Mouse (Mus musculus) kidney, embryonic 16.5 days (tissue): Measurements from ENCODE around the gene Olfr653. TPM values are rescaled to one million over a fixed set of nuclear protein-coding genes. Genes with fewer than 3 reads are reported as not detected.

ENCODE experiments used
- ATAC-seq: fragments of 200-750 bp; cut with Nextera tagmentation; 2 replicates; pipeline ENCODE4 v1.8.0; 2017; ENCODE audit warnings: moderate TSS enrichment; ENCODE audit not compliant: low FRiP score, low TSS enrichment
- H3K27ac ChIP-seq: fragments of 300-500 bp; sonication (generic); 2 replicates; pipeline ENCODE4 v1.5.1; 2014; ENCODE audit warnings: low read length
- H3K27me3 ChIP-seq: fragments of 300-500 bp; sonication (generic); 2 replicates; pipeline ENCODE4 v1.6.1; 2014; ENCODE audit warnings: low read length, control low read depth, mixed read lengths; ENCODE audit not compliant: insufficient read depth
- H3K36me3 ChIP-seq: fragments of 300-500 bp; sonication (generic); 2 replicates; pipeline ENCODE4 v1.6.1; 2014; ENCODE audit warnings: low read length, control low read depth, mixed read lengths; ENCODE audit not compliant: insufficient read depth
- H3K4me1 ChIP-seq: fragments of 300-500 bp; sonication (generic); 2 replicates; pipeline ENCODE4 v1.6.1; 2014; ENCODE audit warnings: low read length, control low read depth, mixed read lengths; ENCODE audit not compliant: insufficient read depth
- H3K4me2 ChIP-seq: fragments of 300-500 bp; sonication (generic); replicated peaks from 2 replicates; pipeline ENCODE4 v1.6.1; 2014; ENCODE audit warnings: low read depth, low read length
- H3K4me3 ChIP-seq: fragments of 300-500 bp; sonication (generic); 2 replicates; pipeline ENCODE4 v1.5.1; 2014; ENCODE audit warnings: mild to moderate bottlenecking, low read length
- H3K9ac ChIP-seq: fragments of 300-500 bp; sonication (generic); replicated peaks from 2 replicates; pipeline ENCODE4 v1.6.1; 2014; ENCODE audit warnings: low read length
- H3K9me3 ChIP-seq: fragments of 300-500 bp; sonication (generic); 2 replicates; pipeline ENCODE4 v1.6.1; 2016; ENCODE audit warnings: low read length, control low read depth
- WGBS: fragments of 180-500 bp; shearing (Covaris S2); extraction: QIAGEN DNeasy Blood & Tissue Kit; methylation state at CpG from one replicate; pipeline ENCODE4 v1.1.7; 2014; 5-methylcytosine and 5-hydroxymethylcytosine counted together
- polyA plus RNA-seq: library from polyadenylated mRNA; unstranded; fragments of >200 nt; fragmentation: Nextera tagmentation; extraction: Ambion mirVana; gene quantifications from 2 replicates; pipeline ENCODE4 v1.2.1, GENCODE M21; 2015

Olfr653 gene
- polyA plus RNA-seq = not detected in 2 replicates

- Histone ChIP-seq H3K36me3 (no peaks in the 10 kb centered on the region), H3K27me3 (no peaks in the 10 kb centered on the region), H3K9ac (no peak within 1 kb of the TSS), H3K4me3 (no peak within 1 kb of the TSS), H3K4me1 (no peaks in the 10 kb centered on the region), H3K27ac (no peak within 1 kb of the TSS), H3K9me3 (no peaks in the 10 kb centered on the region), H3K4me2 (no peak within 1 kb of the TSS)
- 68% methylated on average over 2 of the region's 2 CpGs for WGBS
- ATAC-seq = no peak
Measured at GRCm38 (mm10) chr7:104577014-104577413, at the start of gene Olfr653. TSS of gene Olfr653 (plus strand) at chr7:104577314.

- H3K4me3 ChIP-seq = no peak within 1 kb of the TSS
Measured at GRCm38 (mm10) chr7:104549833-104550232, 27.3 kb upstream of the Olfr653 start, which contains the start of gene Olfr651. TSS of gene Olfr651 (plus strand) at chr7:104550133.

GRCm38 (mm10) chr7:104552700-104553099 lies 24.4 kb upstream of the Olfr653 start:
- H3K9me3 ChIP-seq = no peaks in the 10 kb centered on the region
- ATAC-seq = no peak

More at GRCm38 (mm10) chr7:104549833-104550232, 27.3 kb upstream of the Olfr653 start, which contains the start of gene Olfr651:
- no peaks in the 10 kb centered on the region for H3K4me1 ChIP-seq
- no peak within 1 kb of the TSS for H3K27ac ChIP-seq
- H3K36me3 ChIP-seq = no peaks in the 10 kb centered on the region
- no peak within 1 kb of the TSS for H3K9ac ChIP-seq
- no peak within 1 kb of the TSS for H3K4me2 ChIP-seq
- 77% methylated on average over 5 of the region's 5 CpGs for WGBS
- ATAC-seq = no peak
- H3K9me3 ChIP-seq = no peaks in the 10 kb centered on the region
- no peaks in the 10 kb centered on the region for H3K27me3 ChIP-seq

GRCm38 (mm10) chr7:104560601-104561000 lies 16.5 kb upstream of the Olfr653 start, which contains the start of gene Olfr652:
TSS of gene Olfr652 (plus strand) at chr7:104560901.
- Histone ChIP-seq H3K4me3 (no peak within 1 kb of the TSS), H3K4me2 (no peak within 1 kb of the TSS), H3K36me3 (no peaks in the 10 kb centered on the region), H3K9ac (no peak within 1 kb of the TSS), H3K27ac (no peak within 1 kb of the TSS), H3K27me3 (no peaks in the 10 kb centered on the region), H3K9me3 (no peaks in the 10 kb centered on the region), H3K4me1 (no peaks in the 10 kb centered on the region)
- no peak for ATAC-seq

More at GRCm38 (mm10) chr7:104552700-104553099, 24.4 kb upstream of the Olfr653 start:
- H3K27me3 ChIP-seq = no peaks in the 10 kb centered on the region
- H3K4me1 ChIP-seq = no peaks in the 10 kb centered on the region
- no peak overlapping the region for H3K4me3 ChIP-seq
- no peak overlapping the region for H3K27ac ChIP-seq
- H3K9ac ChIP-seq = no peak overlapping the region
- 63% methylated on average over 1 of the region's 1 CpGs for WGBS
- H3K36me3 ChIP-seq = no peaks in the 10 kb centered on the region
- no peak overlapping the region for H3K4me2 ChIP-seq

GRCm38 (mm10) chr7:104580846-104581245 lies 3.7 kb downstream of the Olfr653 start:
- H3K9ac ChIP-seq = no peak overlapping the region
- no peaks in the 10 kb centered on the region for H3K9me3 ChIP-seq
- WGBS = 89% methylated on average over 4 of the region's 4 CpGs
- H3K4me2 ChIP-seq = no peak overlapping the region
- H3K27ac ChIP-seq = no peak overlapping the region
- no peaks in the 10 kb centered on the region for H3K36me3 ChIP-seq
- no peaks in the 10 kb centered on the region for H3K4me1 ChIP-seq
- H3K27me3 ChIP-seq = no peaks in the 10 kb centered on the region
- no peak for ATAC-seq
- H3K4me3 ChIP-seq = no peak overlapping the region

- H3K36me3 ChIP-seq = no peaks in the 10 kb centered on the region
- H3K4me3 ChIP-seq = no peak overlapping the region
- no peak overlapping the region for H3K9ac ChIP-seq
- H3K4me2 ChIP-seq = no peak overlapping the region
- WGBS = 83% methylated on average over 4 of the region's 4 CpGs
- no peaks in the 10 kb centered on the region for H3K9me3 ChIP-seq
- no peaks in the 10 kb centered on the region for H3K4me1 ChIP-seq
- H3K27ac ChIP-seq = no peak overlapping the region
- no peak for ATAC-seq
- H3K27me3 ChIP-seq = no peaks in the 10 kb centered on the region
Measured at GRCm38 (mm10) chr7:104581429-104581828, 4.3 kb downstream of the Olfr653 start.

GRCm38 (mm10) chr7:104586725-104587124 lies 9.6 kb downstream of the Olfr653 start, which contains the start of gene Olfr654:
TSS of gene Olfr654 (plus strand) at chr7:104587025.
- H3K9me3 ChIP-seq = no peaks in the 10 kb centered on the region
- H3K9ac ChIP-seq = no peak within 1 kb of the TSS
- 84% methylated on average over 4 of the region's 4 CpGs for WGBS
- no peaks in the 10 kb centered on the region for H3K4me1 ChIP-seq
- no peaks in the 10 kb centered on the region for H3K36me3 ChIP-seq
- no peak within 1 kb of the TSS for H3K4me2 ChIP-seq
- H3K4me3 ChIP-seq = no peak within 1 kb of the TSS
- ATAC-seq = no peak
- no peak within 1 kb of the TSS for H3K27ac ChIP-seq
- H3K27me3 ChIP-seq = no peaks in the 10 kb centered on the region

- WGBS = 86% methylated on average over 5 of the region's 5 CpGs
- ATAC-seq = no peak
Measured at GRCm38 (mm10) chr7:104588274-104588673, 11.2 kb downstream of the Olfr653 start.

GRCm38 (mm10) chr7:104601679-104602078 lies 24.6 kb downstream of the Olfr653 start, which contains the start of gene Olfr655:
TSS of gene Olfr655 (minus strand) at chr7:104601779.
- H3K27ac ChIP-seq = no peak within 1 kb of the TSS
- no peaks in the 10 kb centered on the region for H3K36me3 ChIP-seq
- no peak for ATAC-seq
- H3K4me2 ChIP-seq = no peak within 1 kb of the TSS
- H3K27me3 ChIP-seq = no peaks in the 10 kb centered on the region
- H3K9ac ChIP-seq = no peak within 1 kb of the TSS
- no peak within 1 kb of the TSS for H3K4me3 ChIP-seq
- H3K9me3 ChIP-seq = peaks cover 2% of the 10 kb centered on the region; the same call in 1 of the 2 replicates
- H3K4me1 ChIP-seq = no peaks in the 10 kb centered on the region
- WGBS = 86% methylated on average over 2 of the region's 2 CpGs

More at GRCm38 (mm10) chr7:104588274-104588673, 11.2 kb downstream of the Olfr653 start:
- no peaks in the 10 kb centered on the region for H3K4me1 ChIP-seq
- H3K9ac ChIP-seq = no peak overlapping the region
- H3K27ac ChIP-seq = no peak overlapping the region
- no peak overlapping the region for H3K4me3 ChIP-seq
- no peaks in the 10 kb centered on the region for H3K36me3 ChIP-seq
- H3K27me3 ChIP-seq = no peaks in the 10 kb centered on the region
- H3K4me2 ChIP-seq = no peak overlapping the region
- H3K9me3 ChIP-seq = no peaks in the 10 kb centered on the region

GRCm38 (mm10) chr7:104603173-104603572 lies 26.1 kb downstream of the Olfr653 start:
- Histone ChIP-seq H3K27ac (no peak overlapping the region), H3K4me3 (no peak overlapping the region), H3K27me3 (no peaks in the 10 kb centered on the region), H3K4me1 (no peaks in the 10 kb centered on the region), H3K36me3 (no peaks in the 10 kb centered on the region), H3K4me2 (no peak overlapping the region), H3K9me3 (peaks cover 2% of the 10 kb centered on the region; the same call in 1 of the 2 replicates), H3K9ac (no peak overlapping the region)
- 5% methylated on average over 3 of the region's 3 CpGs for WGBS
- ATAC-seq = no peak
